Mouse (Mus musculus) forebrain, embryonic 11.5 days (tissue): ENCODE data around the gene Pcnx. TPM values are rescaled to one million over a fixed set of nuclear protein-coding genes. Genes with fewer than 3 reads are reported as not detected.

Experiments used
- ATAC-seq: fragments of 200-750 bp; cut with Nextera tagmentation; replicated peaks from 2 replicates; pipeline ENCODE4 v1.8.0; 2017; ENCODE audit warnings: moderate TSS enrichment; ENCODE audit not compliant: low FRiP score
- DNase-seq: peaks from one replicate; pipeline ENCODE4 v3.0.0-alpha.2; 2017; ENCODE audit warnings: low spot score
- H3K27ac ChIP-seq: fragments of 300-500 bp; sonication (generic); 2 replicates; pipeline ENCODE4 v1.5.1; 2014; ENCODE audit warnings: low read depth, low read length
- H3K27me3 ChIP-seq: fragments of 300-500 bp; sonication (generic); 2 replicates; pipeline ENCODE4 v1.6.1; 2014; ENCODE audit warnings: mild to moderate bottlenecking, low read length, mixed read lengths; ENCODE audit not compliant: control insufficient read depth, insufficient read depth
- H3K36me3 ChIP-seq: fragments of 300-500 bp; sonication (generic); 2 replicates; pipeline ENCODE4 v1.6.1; 2014; ENCODE audit warnings: mild to moderate bottlenecking, low read length, moderate library complexity, mixed read lengths; ENCODE audit not compliant: control insufficient read depth, insufficient read depth
- H3K4me1 ChIP-seq: fragments of 300-500 bp; sonication (generic); replicated peaks from 2 replicates; pipeline ENCODE4 v1.6.1; 2014; ENCODE audit warnings: low read length, mixed read lengths; ENCODE audit not compliant: control insufficient read depth, insufficient read depth
- H3K4me2 ChIP-seq: fragments of 300-500 bp; sonication (generic); 2 replicates; pipeline ENCODE4 v1.6.1; 2014; ENCODE audit warnings: low read depth, mild to moderate bottlenecking, low read length, moderate library complexity, mixed read lengths; ENCODE audit not compliant: severe bottlenecking
- H3K4me3 ChIP-seq: fragments of 300-500 bp; sonication (generic); 2 replicates; pipeline ENCODE4 v1.5.1; 2014; ENCODE audit warnings: low read depth, low read length
- H3K9ac ChIP-seq: fragments of 300-500 bp; sonication (generic); 2 replicates; pipeline ENCODE4 v1.6.1; 2014; ENCODE audit warnings: low read length
- H3K9me3 ChIP-seq: fragments of 300-500 bp; sonication (generic); 2 replicates; pipeline ENCODE4 v1.6.1; 2016; ENCODE audit warnings: low read length, mixed read lengths; ENCODE audit not compliant: control insufficient read depth
- whole genome bisulfite sequencing: fragments of 180-500 bp; shearing (Covaris S2); extraction: QIAGEN DNeasy Blood & Tissue Kit; methylation state at CpG from one replicate; pipeline ENCODE4 v1.1.7; 2014; 5-methylcytosine and 5-hydroxymethylcytosine counted together
- polyA plus RNA-seq: library from polyadenylated mRNA; unstranded; fragments of >200 nt; fragmentation: Nextera tagmentation; extraction: Ambion mirVana; gene quantifications from 2 replicates; pipeline ENCODE4 v1.2.1, GENCODE M21; 2014

Pcnx gene
- polyA plus RNA-seq, 1 experiment from 2014 or later = 14.6 TPM

DNA sequence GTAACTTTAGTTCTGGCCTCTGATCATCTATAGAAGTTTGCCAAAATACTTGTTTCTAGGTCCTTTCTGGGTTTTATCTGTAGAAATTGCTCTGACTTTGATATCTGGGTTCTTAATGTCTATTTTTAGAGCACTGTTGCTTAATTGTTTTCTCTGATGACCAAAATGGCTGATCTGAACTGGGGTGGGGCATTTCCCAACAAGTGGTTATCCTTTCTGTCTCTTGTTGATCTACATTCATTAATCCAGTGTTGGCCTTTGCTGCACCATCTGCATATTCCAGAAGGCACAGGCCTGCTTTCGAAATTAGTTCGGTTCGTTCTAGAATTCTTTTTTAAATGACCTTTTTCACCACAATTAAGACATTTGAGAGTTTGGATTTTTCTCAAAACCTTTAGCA, 20.3 kb downstream of the Pcnx start:
- DNase-seq (no peak), ATAC-seq (no peak)
- 93% methylated on average over 3 of the region's 3 CpGs for WGBS
- peaks cover 4% of the 10 kb centered on the region; the same call in 1 of the 2 replicates for H3K4me1 ChIP-seq
- no peak overlapping the region for H3K4me3 ChIP-seq
- no peaks in the 10 kb centered on the region for H3K9me3 ChIP-seq
- H3K9ac ChIP-seq = no peak overlapping the region
- no peak overlapping the region for H3K4me2 ChIP-seq
- no peaks in the 10 kb centered on the region for H3K27me3 ChIP-seq
- H3K36me3 ChIP-seq = no peaks in the 10 kb centered on the region
- H3K27ac ChIP-seq = no peak overlapping the region

- Histone ChIP-seq H3K9me3 (no peaks in the 10 kb centered on the region), H3K27me3 (no peaks in the 10 kb centered on the region), H3K4me1 (peaks cover 4% of the 10 kb centered on the region; the same call in 1 of the 2 replicates), H3K9ac (no peak overlapping the region), H3K4me3 (no peak overlapping the region), H3K36me3 (no peaks in the 10 kb centered on the region), H3K27ac (no peak overlapping the region), H3K4me2 (no peak overlapping the region)
- DNase-seq (no peak), ATAC-seq (no peak)
- WGBS = 67% methylated on average over 11 of the region's 11 CpGs
These were observed 23.7 kb downstream of the Pcnx start for GRCm38 (mm10) chr12:81883255-81884106.

GRCm38 (mm10) chr12:81884107-81884398, 24.2 kb downstream of the Pcnx start:
- ATAC-seq (no peak), DNase-seq (no peak)
- Histone ChIP-seq H3K36me3 (no peaks in the 10 kb centered on the region), H3K9me3 (no peaks in the 10 kb centered on the region), H3K4me2 (no peak overlapping the region), H3K27me3 (no peaks in the 10 kb centered on the region), H3K4me3 (no peak overlapping the region), H3K4me1 (peaks cover 4% of the 10 kb centered on the region; the same call in 1 of the 2 replicates), H3K9ac (no peak overlapping the region), H3K27ac (no peak overlapping the region)
- WGBS = 82% methylated on average over 3 of the region's 3 CpGs

- DNase-seq (no peak), ATAC-seq (no peak)
- Histone ChIP-seq H3K9ac (no peak overlapping the region), H3K27me3 (no peaks in the 10 kb centered on the region), H3K9me3 (no peaks in the 10 kb centered on the region), H3K4me2 (no peak overlapping the region), H3K4me1 (peaks cover 4% of the 10 kb centered on the region; the same call in 1 of the 2 replicates), H3K27ac (no peak overlapping the region), H3K4me3 (no peak overlapping the region), H3K36me3 (no peaks in the 10 kb centered on the region)
- 88% methylated on average over 5 of the region's 5 CpGs for WGBS
These were observed 25.2 kb downstream of the Pcnx start for GRCm38 (mm10) chr12:81884983-81885382.

DNA sequence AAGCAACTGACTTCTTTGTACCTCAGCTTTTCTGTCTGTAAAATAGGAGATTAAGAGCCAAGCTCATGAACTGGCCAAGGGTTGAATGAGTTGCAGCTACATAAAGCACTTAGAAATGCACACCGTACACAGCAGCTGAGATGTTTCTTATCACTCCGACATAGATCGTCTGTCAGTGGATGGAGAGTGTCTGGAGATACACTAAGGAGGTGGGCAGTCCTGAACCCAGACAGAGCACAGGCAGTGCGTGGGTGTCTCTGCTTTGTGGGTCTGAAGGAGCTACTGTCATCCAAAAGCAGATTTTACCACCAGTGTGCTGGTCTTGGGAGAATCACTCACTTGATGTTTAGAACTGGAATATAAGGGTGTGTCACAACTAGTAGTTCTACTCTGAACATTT, 26.2 kb downstream of the Pcnx start:
- no peak overlapping the region for H3K4me2 ChIP-seq
- H3K9me3 ChIP-seq = no peaks in the 10 kb centered on the region
- H3K4me1 ChIP-seq = peaks cover 4% of the 10 kb centered on the region; the same call in 1 of the 2 replicates
- H3K27me3 ChIP-seq = no peaks in the 10 kb centered on the region
- H3K4me3 ChIP-seq = no peak overlapping the region
- WGBS = 92% methylated on average over 4 of the region's 4 CpGs
- DNase-seq (no peak), ATAC-seq (no peak)
- no peak overlapping the region for H3K9ac ChIP-seq
- no peak overlapping the region for H3K27ac ChIP-seq
- H3K36me3 ChIP-seq = no peaks in the 10 kb centered on the region

- Histone ChIP-seq H3K4me1 (no peaks in the 10 kb centered on the region), H3K27me3 (no peaks in the 10 kb centered on the region), H3K27ac (no peak overlapping the region), H3K9me3 (no peaks in the 10 kb centered on the region), H3K4me3 (no peak overlapping the region), H3K4me2 (no peak overlapping the region), H3K36me3 (no peaks in the 10 kb centered on the region), H3K9ac (no peak overlapping the region)
- no peak for DNase-seq
- WGBS = 92% methylated on average over 5 of the region's 5 CpGs
- ATAC-seq = no peak
These were observed 29.1 kb downstream of the Pcnx start for GRCm38 (mm10) chr12:81888954-81889353.

GRCm38 (mm10) chr12:81891946-81892345, 32.1 kb downstream of the Pcnx start:
- no peaks in the 10 kb centered on the region for H3K9me3 ChIP-seq
- DNase-seq (no peak), ATAC-seq (no peak)
- WGBS = 85% methylated on average over 1 of the region's 1 CpGs
- no peak overlapping the region for H3K27ac ChIP-seq
- H3K9ac ChIP-seq = no peak overlapping the region
- no peak overlapping the region for H3K4me3 ChIP-seq
- H3K36me3 ChIP-seq = no peaks in the 10 kb centered on the region
- H3K4me1 ChIP-seq = no peaks in the 10 kb centered on the region
- H3K4me2 ChIP-seq = no peak overlapping the region
- H3K27me3 ChIP-seq = no peaks in the 10 kb centered on the region

GRCm38 (mm10) chr12:81894311-81894710, 34.5 kb downstream of the Pcnx start:
- no peaks in the 10 kb centered on the region for H3K9me3 ChIP-seq
- H3K4me3 ChIP-seq = no peak overlapping the region
- WGBS = 95% methylated on average over 5 of the region's 5 CpGs

GRCm38 (mm10) chr12:81895986-81896385, 36.2 kb downstream of the Pcnx start:
- DNase-seq = no peak
- no peak overlapping the region for H3K4me3 ChIP-seq
- H3K27me3 ChIP-seq = no peaks in the 10 kb centered on the region
- 94% methylated on average over 6 of the region's 6 CpGs for WGBS
- H3K4me1 ChIP-seq = no peaks in the 10 kb centered on the region
- no peak overlapping the region for H3K9ac ChIP-seq
- no peaks in the 10 kb centered on the region for H3K36me3 ChIP-seq
- no peak overlapping the region for H3K4me2 ChIP-seq
- no peaks in the 10 kb centered on the region for H3K9me3 ChIP-seq
- H3K27ac ChIP-seq = no peak overlapping the region
- no peak for ATAC-seq

More at GRCm38 (mm10) chr12:81894311-81894710, 34.5 kb downstream of the Pcnx start:
- H3K4me1 ChIP-seq = no peaks in the 10 kb centered on the region
- H3K27ac ChIP-seq = no peak overlapping the region
- no peaks in the 10 kb centered on the region for H3K36me3 ChIP-seq
- DNase-seq = no peak
- ATAC-seq = no peak
- no peaks in the 10 kb centered on the region for H3K27me3 ChIP-seq
- H3K4me2 ChIP-seq = no peak overlapping the region
- H3K9ac ChIP-seq = no peak overlapping the region
